Mouse (Mus musculus) MEL (cell line): Measurements from ENCODE around the gene Dgka.
"Not testable (repeated sequence)": the region's sequence is repeated elsewhere in the genome, so short reads cannot be mapped to it uniquely, and the experiment has no call there.

ENCODE experiments used
- CHD1 ChIP-seq: IDR thresholded peaks from 2 replicates; pipeline ENCODE4 v1.6.1; 2012; ENCODE audit warnings: low read depth, mild to moderate bottlenecking, inconsistent platforms, low read length, improper control_type of control experiment
- CTCF ChIP-seq, 3 experiments: IDR thresholded peaks in 2 of 3; conservative IDR thresholded peaks in 1 of 3; 2 replicates each; pipeline ENCODE4 v1.5.1; 2011 to 2012; ENCODE audit warnings: low read length in 3 of 3, low read depth in 2 of 3, mild to moderate bottlenecking in 2 of 3, improper control_type of control experiment in 1 of 3, inconsistent platforms in 1 of 3, mixed read lengths in 1 of 3, moderate library complexity in 1 of 3; ENCODE audit not compliant: control insufficient read depth in 1 of 3, insufficient read depth in 1 of 3, poor library complexity in 1 of 3, severe bottlenecking in 1 of 3
- EP300 ChIP-seq, 2 experiments: IDR thresholded peaks; 2 replicates each; pipeline ENCODE4 v1.6.1; 2011; ENCODE audit warnings: improper control_type of control experiment in 2 of 2, low read length in 2 of 2, low read depth in 1 of 2, mild to moderate bottlenecking in 1 of 2
- GATA1 ChIP-seq: IDR thresholded peaks from 2 replicates; pipeline ENCODE4 v1.6.1; 2011; ENCODE audit warnings: low read depth, low read length, improper control_type of control experiment
- MEF2A ChIP-seq: IDR thresholded peaks from 2 replicates; pipeline ENCODE4 v1.6.1; 2014; ENCODE audit warnings: low read depth, mild to moderate bottlenecking, inconsistent platforms, low read length, improper control_type of control experiment; ENCODE audit not compliant: poor library complexity, insufficient replicate concordance, severe bottlenecking; ENCODE audit errors: extremely low read depth

DNA sequence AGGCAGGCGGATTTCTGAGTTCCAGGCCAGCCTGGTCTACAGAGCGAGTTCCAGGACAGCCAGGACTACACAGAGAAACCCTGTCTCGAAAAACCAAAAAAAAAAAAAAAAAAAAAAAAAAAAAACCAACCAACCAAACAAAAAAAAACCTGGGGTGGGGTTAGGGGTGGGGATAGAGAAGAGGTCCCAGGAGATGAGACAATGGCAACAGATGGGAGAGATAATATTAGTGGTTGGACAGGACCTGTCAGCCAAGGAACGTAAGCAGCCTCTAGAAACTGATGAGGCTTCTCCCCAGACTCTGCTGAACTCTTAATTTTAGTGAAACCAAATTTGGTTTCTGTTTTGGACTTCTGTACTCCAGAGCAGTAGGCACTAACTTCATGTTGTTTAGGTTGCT is 19.2 kb downstream of the Dgka start:
- TF ChIP-seq CTCF (IDR thresholded peaks at IDR 0.05 in 2 of 3, conservative IDR thresholded peaks at IDR 0.05 in 1 of 3; ENCODE audit: control insufficient read depth in 1 of 3, insufficient read depth in 1 of 3, low read depth in 2 of 3, low read length in 3 of 3, poor library complexity in 1 of 3, severe bottlenecking in 1 of 3); EP300 (IDR thresholded peaks at IDR 0.05; ENCODE audit: low read depth in 1 of 2, low read length in 2 of 2); CHD1; GATA1; MEF2A: not testable (repeated sequence)
